In genomic region chr8:11249541-11250058, GRCm38 (mm10) we compare ENCODE assay signal across 7 mouse cellular contexts.
A peak's percentile ranks its signal among the peaks of the same experiment; 100 is the strongest.
DNase-seq lines count a peak whose midpoint lies in the region; ATAC-seq and TF ChIP-seq lines count a peak whose summit lies in the region.

No protein-coding gene starts in this region.

- TF ChIP-seq CTCF in midbrain, postnatal 0 days (IDR thresholded peaks at IDR 0.05) = no peak

- no peaks in the 10 kb centered on the region for H3K27me3 ChIP-seq in midbrain, postnatal 0 days (ENCODE audit: insufficient read depth, low read length)
- H3K27me3 ChIP-seq in midbrain, embryonic 14.5 days (ENCODE audit: control insufficient read depth, insufficient read depth, low read length) = no peaks in the 10 kb centered on the region
- no peaks in the 10 kb centered on the region for H3K27me3 ChIP-seq in hindbrain, embryonic 14.5 days (ENCODE audit: control insufficient read depth, insufficient read depth, low read length)

- H3K4me1 ChIP-seq in midbrain, postnatal 0 days (ENCODE audit: insufficient read depth, low read length) = 0 out of 2 replicates have a peak, but pooled peaks cover 4% of the 10 kb centered on the region
- no peaks in the 10 kb centered on the region for H3K4me1 ChIP-seq in midbrain, embryonic 14.5 days (ENCODE audit: control insufficient read depth, insufficient read depth, low read length)
- H3K4me1 ChIP-seq in hindbrain, embryonic 14.5 days (replicated peaks; ENCODE audit: control insufficient read depth, insufficient read depth, low read length) = no peaks in the 10 kb centered on the region

- H3K9me3 ChIP-seq in midbrain, postnatal 0 days (ENCODE audit: low read length) = no peaks in the 10 kb centered on the region
- H3K9me3 ChIP-seq in midbrain, embryonic 14.5 days (ENCODE audit: control insufficient read depth, low read length) = no peaks in the 10 kb centered on the region
- H3K9me3 ChIP-seq in hindbrain, embryonic 14.5 days (ENCODE audit: control insufficient read depth, low read length) = no peaks in the 10 kb centered on the region

- no peak overlapping the region for H3K4me2 ChIP-seq in midbrain, postnatal 0 days (ENCODE audit: low read depth, low read length, poor library complexity, severe bottlenecking)
- no peak overlapping the region for H3K4me2 ChIP-seq in midbrain, embryonic 14.5 days (ENCODE audit: low read length)
- H3K4me2 ChIP-seq in hindbrain, embryonic 14.5 days (replicated peaks) = no peak overlapping the region

- WGBS in midbrain, postnatal 0 days = 67% methylated on average over 7 of the region's 7 CpGs
- 77% methylated on average over 7 of the region's 7 CpGs for WGBS in midbrain, embryonic 14.5 days
- 81% methylated on average over 7 of the region's 7 CpGs for WGBS in hindbrain, embryonic 14.5 days

- no peak overlapping the region; the same call in 1 of the 2 replicates for H3K27ac ChIP-seq in midbrain, postnatal 0 days (ENCODE audit: low read depth, low read length)
- no peak overlapping the region for H3K27ac ChIP-seq in midbrain, embryonic 14.5 days (replicated peaks; ENCODE audit: low read depth, low read length)
- no peak overlapping the region for H3K27ac ChIP-seq in hindbrain, embryonic 14.5 days

- no peak overlapping the region for H3K4me3 ChIP-seq in midbrain, postnatal 0 days (ENCODE audit: low read depth, low read length)
- H3K4me3 ChIP-seq in midbrain, embryonic 14.5 days (replicated peaks; ENCODE audit: low read depth, low read length) = no peak overlapping the region
- H3K4me3 ChIP-seq in hindbrain, embryonic 14.5 days (replicated peaks; ENCODE audit: low read length) = no peak overlapping the region

- peak; percentile 50 for DNase-seq in midbrain, postnatal 0 days (ENCODE audit: low spot score)
- DNase-seq in midbrain, embryonic 14.5 days = no peak
- DNase-seq in cerebellum, postnatal 10 days = peak; percentile 72 to 75
- DNase-seq in heart, postnatal 36 days = peak; percentile 44 to 61
- DNase-seq in retina, embryonic 14.5 days (ENCODE audit: low spot score) = peak; percentile 52
- DNase-seq in hindbrain, embryonic 14.5 days (ENCODE audit: low spot score) = no peak
- DNase-seq in spleen, postnatal 4 days (ENCODE audit: low spot score in 2 of 2) = no peak

- H3K9ac ChIP-seq in midbrain, postnatal 0 days (replicated peaks; ENCODE audit: low read length, poor library complexity, severe bottlenecking) = no peak overlapping the region
- no peak overlapping the region for H3K9ac ChIP-seq in midbrain, embryonic 14.5 days (replicated peaks; ENCODE audit: low read length)
- no peak overlapping the region for H3K9ac ChIP-seq in hindbrain, embryonic 14.5 days

- intact Hi-C loops in heart, postnatal 36 days (cut with DNase I) = loop anchor here (5.0 to 10.0 kb wide), 2 partner anchors 238 to 305 kb away; partner anchors contain the start of genes Cars2 and Ing1

- no peak; the same call in 1 of the 2 replicates for ATAC-seq in midbrain, postnatal 0 days (ENCODE audit: low FRiP score)
- ATAC-seq in midbrain, embryonic 14.5 days (ENCODE audit: low FRiP score, low TSS enrichment) = no peak
- no peak for ATAC-seq in hindbrain, embryonic 14.5 days (ENCODE audit: low FRiP score)

- H3K36me3 ChIP-seq in midbrain, postnatal 0 days (ENCODE audit: insufficient read depth, low read length) = no peaks in the 10 kb centered on the region
- H3K36me3 ChIP-seq in midbrain, embryonic 14.5 days (ENCODE audit: control insufficient read depth, insufficient read depth, low read length) = no peaks in the 10 kb centered on the region
- H3K36me3 ChIP-seq in hindbrain, embryonic 14.5 days (replicated peaks; ENCODE audit: control insufficient read depth, insufficient read depth) = no peaks in the 10 kb centered on the region

Comparison
In these comparisons a context has a peak if more than half of its experiments do, and no peak if none do; other contexts are left out.
1. DNase-seq: peak in midbrain, postnatal 0 days (single experiment), cerebellum, postnatal 10 days (2 of 2), heart, postnatal 36 days (2 of 2) and retina, embryonic 14.5 days (single experiment); none in midbrain, embryonic 14.5 days (single experiment), hindbrain, embryonic 14.5 days (single experiment) and spleen, postnatal 4 days (0 of 2).